Mouse (Mus musculus) ZHBTc4 (cell line): ENCODE measurements around the gene Htr6.

ENCODE experiments used
- DNase-seq: peaks from one replicate; pipeline ENCODE4 v3.0.0-alpha.2; 2011; ENCODE audit warnings: low read depth, low spot score

Htr6 gene

DNA sequence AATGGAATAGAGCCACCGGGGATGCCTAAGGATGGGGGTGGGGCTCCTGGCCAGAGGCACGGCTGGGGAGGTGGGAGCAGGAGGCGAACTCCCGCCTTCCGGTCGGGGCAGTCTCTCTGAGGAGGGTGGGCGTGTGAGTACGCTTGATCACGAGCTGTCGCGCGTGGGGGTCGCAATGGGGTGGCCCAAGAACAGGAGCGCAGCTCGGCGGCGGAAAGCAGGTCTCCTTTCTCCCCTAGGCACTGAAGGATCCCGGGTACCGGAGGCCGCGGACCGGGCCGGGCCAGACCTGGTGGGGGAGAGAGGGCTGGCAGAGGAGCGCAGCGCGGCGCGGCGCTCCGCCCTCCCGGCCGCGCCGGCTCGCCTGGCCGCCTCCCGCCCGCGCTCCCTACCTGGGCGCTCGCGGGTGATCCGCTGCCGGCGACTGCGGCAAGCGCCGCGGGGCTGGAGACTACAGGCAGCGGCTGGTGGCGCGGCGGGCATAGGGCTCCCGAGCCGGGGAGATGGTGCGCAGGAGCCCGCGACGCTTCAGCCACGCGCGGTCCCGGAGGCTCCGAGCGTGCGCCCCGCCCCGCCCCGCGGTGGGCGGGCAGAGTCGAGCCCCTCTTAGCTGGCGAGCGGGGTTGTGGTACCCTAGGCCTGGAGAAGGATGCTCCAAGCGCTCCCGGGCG, at the start of gene Htr6:
TSS of gene Htr6 (minus strand) at position 530 of the 671 bp plus-strand sequence.
- DNase-seq: peak; percentile 57

- no peak for DNase-seq
Measured at GRCm38 (mm10) chr4:139124940-139125339, 49.6 kb upstream of the Htr6 start.

DNA sequence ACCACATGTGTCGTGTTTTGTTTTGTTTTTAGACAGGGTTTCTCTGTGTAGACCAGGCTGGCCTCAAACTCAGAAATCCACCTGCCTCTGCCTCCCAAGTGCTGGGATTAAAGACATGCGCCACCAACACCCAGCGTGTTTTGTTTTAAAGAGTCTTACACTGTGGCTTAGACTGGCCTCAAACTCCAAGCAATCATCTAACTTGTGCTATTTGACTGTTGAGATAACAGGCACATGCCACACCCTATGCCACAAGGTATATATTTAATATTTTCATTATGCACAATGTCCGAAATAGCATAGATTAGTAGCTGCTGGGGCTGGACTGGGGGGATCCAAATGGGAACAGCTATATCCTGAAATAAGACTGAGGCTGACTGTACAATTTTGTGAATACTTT, 47.2 kb upstream of the Htr6 start:
- no peak for DNase-seq

- no peak for DNase-seq
Measured at GRCm38 (mm10) chr4:139120998-139121397, 45.6 kb upstream of the Htr6 start.

DNA sequence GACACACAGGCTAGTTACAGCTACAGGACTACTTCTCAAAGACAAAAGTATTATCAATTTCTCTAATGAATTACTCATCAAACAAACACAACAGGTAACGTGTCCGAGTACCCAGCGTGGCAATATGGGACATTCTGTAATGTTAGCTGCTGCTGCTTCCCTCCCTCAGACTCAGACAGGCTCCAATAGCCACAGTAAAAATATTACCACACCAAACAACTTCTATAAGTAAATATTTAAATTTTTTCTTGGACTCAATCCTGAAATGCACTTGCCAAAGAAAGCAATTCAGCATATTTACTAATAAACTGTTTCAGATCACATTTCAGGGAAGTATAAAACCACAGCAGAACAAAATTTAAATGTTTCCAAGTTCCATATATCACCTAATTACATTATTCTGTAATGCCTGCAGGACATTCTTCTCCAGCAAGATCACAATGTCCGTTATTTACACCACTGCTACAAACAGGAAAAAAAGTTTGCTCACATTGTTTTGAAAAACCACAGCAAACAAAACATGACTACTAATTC, 45.0 kb upstream of the Htr6 start:
- DNase-seq: no peak

GRCm38 (mm10) chr4:139116356-139117063, 41.1 kb upstream of the Htr6 start:
- no peak for DNase-seq

GRCm38 (mm10) chr4:139115721-139116120, 40.4 kb upstream of the Htr6 start:
- DNase-seq: peak; percentile 82

- no peak for DNase-seq
Measured at GRCm38 (mm10) chr4:139112482-139112881, 37.1 kb upstream of the Htr6 start.

DNA sequence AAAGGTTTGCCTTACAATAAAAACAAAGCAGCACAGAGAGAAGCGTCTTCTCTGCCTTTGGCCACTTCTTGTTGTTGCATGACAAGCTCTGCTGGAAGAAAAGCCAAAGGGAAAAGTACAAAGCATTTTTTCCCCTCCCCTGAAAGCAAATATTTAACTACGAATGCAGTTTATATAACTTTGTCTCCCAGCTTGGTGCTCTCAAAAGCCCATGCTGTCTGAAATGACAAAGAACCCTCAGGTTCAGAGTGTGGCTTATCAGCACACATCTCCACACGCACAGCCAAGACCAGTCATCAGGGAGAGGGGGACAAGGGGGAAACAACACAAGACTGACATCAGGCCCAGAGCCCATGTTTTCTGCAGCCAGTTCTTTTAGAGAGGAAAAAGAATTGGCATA, 36.1 kb upstream of the Htr6 start:
- DNase-seq: no peak

GRCm38 (mm10) chr4:139110858-139111257, 35.5 kb upstream of the Htr6 start:
- DNase-seq: no peak

DNA sequence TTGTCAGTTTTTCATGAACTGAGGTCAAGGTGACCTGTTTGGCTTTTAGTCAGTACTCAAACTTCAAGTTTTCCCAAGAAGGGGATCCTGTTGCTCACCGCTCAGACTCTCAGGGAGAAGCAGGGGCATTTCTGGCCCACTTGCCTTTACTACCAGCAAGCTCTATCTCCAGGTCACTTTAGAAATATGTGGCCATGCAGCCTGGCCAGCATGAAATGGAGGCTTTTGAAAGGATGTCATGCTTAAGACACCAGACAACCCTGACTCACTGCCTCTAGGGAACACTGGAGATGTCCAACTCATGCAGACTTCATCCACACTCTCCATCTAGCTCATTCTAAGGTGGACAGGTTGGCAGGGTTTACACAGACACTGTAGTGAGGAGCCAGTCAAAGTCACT, 30.1 kb upstream of the Htr6 start:
- DNase-seq: no peak

DNA sequence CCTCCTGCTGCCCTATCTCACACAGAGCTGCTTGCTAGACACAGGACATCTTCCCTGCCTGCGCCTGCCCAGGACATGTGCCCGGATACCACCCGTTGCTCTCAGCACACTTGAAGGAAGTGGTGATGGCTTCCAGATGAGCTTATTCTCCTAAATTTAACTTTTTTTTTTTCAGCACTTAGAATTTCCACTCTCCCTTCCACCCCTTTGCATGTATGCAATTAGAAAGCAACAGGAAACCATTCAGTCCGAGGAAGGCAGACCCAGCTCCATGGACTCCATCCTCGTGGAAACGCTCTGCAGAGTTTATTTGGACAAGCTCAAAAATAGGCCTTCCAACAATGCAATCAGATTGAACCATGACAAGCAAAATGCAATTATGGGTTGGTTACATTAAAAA, 26.2 kb upstream of the Htr6 start:
- DNase-seq: no peak

GRCm38 (mm10) chr4:139100326-139100725, 25.0 kb upstream of the Htr6 start:
- DNase-seq: peak; percentile 62

DNA sequence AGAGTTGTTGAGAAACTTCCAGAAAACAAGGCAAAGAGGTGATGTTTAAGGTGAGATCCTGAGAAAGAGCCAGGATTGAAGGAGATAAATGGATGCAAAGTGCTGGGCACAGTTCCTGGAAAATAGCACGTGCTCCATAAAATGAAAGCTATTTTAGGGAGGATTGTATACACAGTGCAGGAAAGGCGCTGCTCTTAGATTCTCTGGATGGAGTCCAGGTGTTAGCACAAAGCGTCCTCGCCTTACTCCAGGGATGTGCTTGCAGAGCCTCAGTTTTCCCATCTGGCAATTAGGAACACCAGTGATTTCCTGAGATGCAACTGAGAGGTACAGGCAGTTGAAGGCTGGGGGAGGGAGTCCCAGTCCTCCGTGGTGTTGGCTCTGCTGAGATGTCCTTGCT, 20.8 kb upstream of the Htr6 start:
- DNase-seq: no peak

GRCm38 (mm10) chr4:139095406-139095805, 20.0 kb upstream of the Htr6 start:
- no peak for DNase-seq

DNA sequence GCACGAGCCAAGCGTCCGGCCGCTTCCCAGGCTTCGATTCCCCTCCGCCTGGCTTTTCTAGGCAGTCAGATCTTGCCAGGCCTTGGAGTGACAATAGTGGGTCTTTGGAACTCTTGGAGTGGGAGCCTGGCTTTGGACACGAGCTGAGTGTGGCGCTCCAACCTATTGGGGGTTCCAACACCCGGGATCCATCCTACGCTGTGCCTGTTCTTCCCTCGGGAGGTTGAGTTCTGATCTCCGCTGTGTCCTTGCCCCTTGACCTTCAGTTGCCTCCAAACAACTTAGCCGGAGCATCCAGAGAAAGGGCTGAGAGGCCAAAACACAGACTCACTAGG, 17.8 kb upstream of the Htr6 start:
- DNase-seq: peak; percentile 38

DNA sequence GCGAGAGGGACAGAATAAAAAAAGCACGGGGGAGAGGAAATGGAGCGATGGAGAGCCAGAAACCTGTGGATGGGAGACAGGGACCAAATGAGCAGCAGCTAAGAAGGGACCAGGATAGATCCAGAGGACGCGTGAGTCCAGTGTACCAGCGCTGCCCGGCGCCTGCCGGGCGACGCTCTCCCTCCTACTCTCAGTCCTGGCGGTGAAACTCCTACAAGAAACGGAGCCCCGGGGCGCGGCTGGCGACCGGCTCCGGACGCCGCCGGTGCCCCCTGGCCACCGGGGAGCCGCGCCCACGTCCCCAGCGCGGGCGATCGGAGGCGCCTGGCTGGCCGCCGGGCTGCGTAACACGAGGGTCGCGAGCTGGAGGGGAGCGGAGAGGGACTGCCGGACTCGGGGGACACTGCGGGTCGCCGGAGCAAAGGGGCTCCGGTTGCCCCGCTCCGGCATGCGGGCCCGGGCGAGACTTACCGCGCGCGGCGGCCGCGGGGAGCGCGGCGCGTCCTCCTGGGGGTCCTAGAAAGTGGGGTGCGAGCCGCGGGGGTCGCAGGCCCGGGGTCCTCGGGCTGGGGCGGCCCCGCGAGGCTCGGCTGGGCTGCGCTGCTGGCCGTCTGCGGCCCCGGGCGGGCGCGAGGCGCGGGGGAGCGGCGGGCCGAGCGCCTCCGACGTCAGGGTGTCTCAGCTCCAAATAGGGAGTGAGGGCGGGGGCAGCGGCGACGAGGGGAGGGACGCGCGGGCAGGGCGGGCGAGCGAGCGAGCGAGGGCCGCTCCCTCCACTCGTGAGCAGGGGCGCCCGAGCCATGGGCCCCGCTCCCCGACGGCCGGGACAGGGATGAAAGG, 17.2 kb upstream of the Htr6 start, which contains the start of gene Nbl1:
TSS of gene Nbl1 (minus strand) at position 638 of the 840 bp plus-strand sequence.
- DNase-seq: peak; percentile 27

DNA sequence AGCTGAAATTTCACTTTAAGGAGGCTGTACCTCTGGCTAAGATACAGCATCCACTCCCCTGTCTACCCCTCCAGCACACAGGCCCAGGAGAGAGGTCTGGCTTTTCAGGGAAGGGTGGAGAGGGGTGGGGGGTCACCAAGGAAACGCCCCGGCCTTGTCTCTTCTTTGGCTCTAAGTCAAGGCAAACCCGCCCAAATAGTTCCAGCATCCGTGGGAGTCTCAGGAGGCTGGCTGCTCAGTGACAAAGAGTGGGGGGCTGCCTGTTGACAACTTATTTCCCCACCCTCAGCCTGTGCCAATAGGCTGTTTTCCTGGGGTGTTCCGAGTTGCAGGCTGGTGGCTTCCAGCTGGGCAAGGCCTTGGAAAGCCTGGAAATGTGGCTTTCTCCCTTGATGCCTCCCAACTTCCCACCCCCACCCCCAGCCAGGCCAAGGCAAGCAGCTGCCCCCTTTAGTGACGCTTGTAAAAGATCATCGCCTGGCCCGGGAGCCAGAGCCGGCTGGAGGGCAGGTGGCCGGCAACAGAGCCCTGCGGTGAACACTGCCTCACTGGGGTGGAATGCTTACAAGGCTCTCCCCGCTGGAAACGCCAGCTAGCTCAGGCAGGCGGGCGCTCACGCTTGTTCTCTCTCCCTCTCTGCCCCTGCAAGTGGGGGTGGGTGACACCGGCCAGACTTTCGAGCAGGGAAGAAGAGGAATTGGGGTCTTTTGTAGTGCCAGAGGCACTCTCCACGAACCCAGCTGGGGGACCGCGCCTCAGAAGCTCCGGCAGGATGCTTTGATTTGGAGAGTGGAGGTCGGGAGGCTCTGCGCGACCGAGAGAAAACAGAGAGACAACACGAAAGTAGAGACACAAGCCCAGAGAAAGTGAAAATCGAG, 16.3 kb upstream of the Htr6 start:
- DNase-seq: peak; percentile 55

GRCm38 (mm10) chr4:139091066-139091465, 15.7 kb upstream of the Htr6 start:
- no peak for DNase-seq

GRCm38 (mm10) chr4:139090303-139090940, 15.1 kb upstream of the Htr6 start:
- peak; percentile 35 for DNase-seq
